Mouse (Mus musculus): ENCODE measurements around the gene Abcd4. TPM values are rescaled to one million over a fixed set of nuclear protein-coding genes. Genes with fewer than 3 reads are reported as not detected.
A peak's percentile ranks its signal among the peaks of the same experiment; 100 is the strongest.

Abcd4 gene
- polyA plus RNA-seq, 1 experiment: 1.8 TPM

DNA sequence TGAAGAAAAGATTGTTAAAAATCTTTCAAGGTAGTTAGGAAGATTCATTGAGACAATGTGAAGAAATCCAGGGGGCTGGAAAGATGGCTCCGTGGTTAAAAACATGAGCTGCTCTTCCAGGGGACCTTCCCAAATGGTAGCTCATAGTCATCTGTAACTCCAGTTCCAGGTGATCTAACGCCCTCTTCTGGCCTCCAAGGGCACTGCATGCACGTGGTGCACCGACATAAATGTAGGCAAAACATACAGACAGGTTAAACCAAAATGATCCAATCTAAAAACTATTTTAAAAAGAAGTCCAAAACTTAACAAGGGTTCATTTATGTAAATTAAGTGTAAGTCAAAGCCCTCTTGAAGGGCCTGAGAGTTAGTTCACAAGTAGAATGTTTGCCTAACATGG lies 54.7 kb downstream of the Abcd4 start:
- no peaks in the 10 kb centered on the region for H3K4me1 ChIP-seq (ENCODE audit: control insufficient read depth, insufficient read depth, low read length)
- TF ChIP-seq CTCF (IDR thresholded peaks at IDR 0.05; ENCODE audit: control insufficient read depth, insufficient read depth, insufficient replicate concordance, low read depth, low read length) (peak; percentile 73; the same call in 1 of the 2 replicates), POLR2A (IDR thresholded peaks at IDR 0.05; ENCODE audit: control insufficient read depth, low read depth, low read length) (no peak)
- no peaks in the 10 kb centered on the region for H3K36me3 ChIP-seq (ENCODE audit: control insufficient read depth, insufficient read depth, low read length)
- H3K4me3 ChIP-seq (ENCODE audit: control insufficient read depth, low read depth, low read length): no peak overlapping the region
- no peaks in the 10 kb centered on the region for H3K27me3 ChIP-seq (ENCODE audit: control insufficient read depth, insufficient read depth, low read length)
- no peak overlapping the region for H3K27ac ChIP-seq (ENCODE audit: control insufficient read depth, insufficient read depth, low read depth, low read length)

DNA sequence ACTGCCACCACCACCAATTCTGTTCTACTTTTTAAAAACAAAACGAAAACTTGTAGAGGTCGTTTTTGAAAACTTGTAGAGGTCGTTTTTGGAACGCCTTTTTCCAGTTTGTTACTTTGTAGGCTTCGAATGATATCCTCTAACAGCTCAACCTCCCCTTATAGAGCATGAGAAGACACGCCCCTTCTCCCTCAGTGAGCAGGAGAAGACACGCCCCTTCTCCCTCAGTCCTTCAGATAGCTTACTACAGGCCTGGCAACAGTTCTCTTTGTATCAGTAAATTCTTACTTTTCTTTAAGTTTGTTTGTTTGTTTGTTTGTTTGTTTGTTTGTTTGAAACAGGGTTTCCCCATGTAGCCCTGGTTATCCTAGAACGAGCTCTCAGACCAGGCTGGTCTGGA lies 62.0 kb downstream of the Abcd4 start:
- no peak for TF ChIP-seq CTCF (IDR thresholded peaks at IDR 0.05; ENCODE audit: control insufficient read depth, insufficient read depth, insufficient replicate concordance, low read depth, low read length)
- TF ChIP-seq POLR2A (IDR thresholded peaks at IDR 0.05; ENCODE audit: control insufficient read depth, low read depth, low read length): no peak
- no peak overlapping the region for H3K27ac ChIP-seq (ENCODE audit: control insufficient read depth, insufficient read depth, low read depth, low read length)
- no peaks in the 10 kb centered on the region for H3K27me3 ChIP-seq (ENCODE audit: control insufficient read depth, insufficient read depth, low read length)
- H3K4me1 ChIP-seq (ENCODE audit: control insufficient read depth, insufficient read depth, low read length): peaks cover 6% of the 10 kb centered on the region; the same call in 1 of the 2 replicates
- no peak overlapping the region for H3K4me3 ChIP-seq (ENCODE audit: control insufficient read depth, low read depth, low read length)
- no peaks in the 10 kb centered on the region for H3K36me3 ChIP-seq (ENCODE audit: control insufficient read depth, insufficient read depth, low read length)

Other genes starting within 250 kb of the Abcd4 start
- gene Entpd5, start 208.4 kb downstream of the Abcd4 start, polyA plus RNA-seq (2012; rRNA removed): 12.5 and 12.7 TPM in 2 replicates
- gene Bbof1, start 208.3 kb downstream of the Abcd4 start, polyA plus RNA-seq (2012; rRNA removed): 26.9 and 33.0 TPM in 2 replicates
- 17.8 and 18.3 TPM in 2 replicates for gene Rnf113a2, start 200.2 kb downstream of the Abcd4 start, polyA plus RNA-seq (2012; rRNA removed)
- gene Aldh6a1, start 166.4 kb downstream of the Abcd4 start, polyA plus RNA-seq (2012; rRNA removed): 11.2 and 13.7 TPM in 2 replicates
- gene Lin52, start 166.0 kb downstream of the Abcd4 start, polyA plus RNA-seq (2012; rRNA removed): 17.1 and 26.5 TPM in 2 replicates
- gene Vsx2, start 47.7 kb downstream of the Abcd4 start, polyA plus RNA-seq (2012; rRNA removed): 0.02 TPM in 1 of 2 replicates, not detected in the other
- 0.07 and 0.16 TPM in 2 replicates for gene Vrtn, start 23.6 kb upstream of the Abcd4 start, polyA plus RNA-seq (2012; rRNA removed)
- 12.9 and 14.7 TPM in 2 replicates for gene Syndig1l, start 81.4 kb upstream of the Abcd4 start, polyA plus RNA-seq (2012; rRNA removed)
- 43.4 and 56.6 TPM in 2 replicates for gene Npc2, start 155.7 kb upstream of the Abcd4 start, polyA plus RNA-seq (2012; rRNA removed)
- 69.8 and 83.7 TPM in 2 replicates for gene Isca2, start 155.8 kb upstream of the Abcd4 start, polyA plus RNA-seq (2012; rRNA removed)

Data from testis, adult 2 months (tissue).